Mouse (Mus musculus) liver, adult 2 months (tissue): Measurements from ENCODE around the gene Atp13a3.

ENCODE experiments used
- CTCF ChIP-seq: fragments of 200-500 bp; IDR thresholded peaks from 2 replicates; pipeline ENCODE4 v1.5.1; 2011; ENCODE audit warnings: low read depth, low read length, control low read depth
- POLR2A ChIP-seq: fragments of 200-500 bp; IDR thresholded peaks from 2 replicates; pipeline ENCODE4 v1.6.1; 2011; ENCODE audit warnings: low read length, control low read depth; ENCODE audit not compliant: insufficient read depth; ENCODE audit errors: extremely low read depth

GRCm38 (mm10) chr16:30309395-30310170 is 96.2 kb downstream of the Atp13a3 start:
- no peak for TF ChIP-seq CTCF
- no peak for TF ChIP-seq POLR2A
